Mouse (Mus musculus) MEL-GATA-1-ER (cell line): ENCODE results near the gene Ly6g6e.
A peak's percentile ranks its signal among the peaks of the same experiment; 100 is the strongest.

Source experiments
- DNase-seq: peaks from one replicate; pipeline ENCODE4 v3.0.0-alpha.2; 2012; ENCODE audit warnings: low read depth; ENCODE audit errors: extremely low read depth

Gene Ly6g6e

GRCm38 (mm10) chr17:35071454-35071853 is 5.2 kb upstream of the Ly6g6e start:
- no peak for DNase-seq

GRCm38 (mm10) chr17:35074097-35074496 is 2.6 kb upstream of the Ly6g6e start:
- no peak for DNase-seq

DNA sequence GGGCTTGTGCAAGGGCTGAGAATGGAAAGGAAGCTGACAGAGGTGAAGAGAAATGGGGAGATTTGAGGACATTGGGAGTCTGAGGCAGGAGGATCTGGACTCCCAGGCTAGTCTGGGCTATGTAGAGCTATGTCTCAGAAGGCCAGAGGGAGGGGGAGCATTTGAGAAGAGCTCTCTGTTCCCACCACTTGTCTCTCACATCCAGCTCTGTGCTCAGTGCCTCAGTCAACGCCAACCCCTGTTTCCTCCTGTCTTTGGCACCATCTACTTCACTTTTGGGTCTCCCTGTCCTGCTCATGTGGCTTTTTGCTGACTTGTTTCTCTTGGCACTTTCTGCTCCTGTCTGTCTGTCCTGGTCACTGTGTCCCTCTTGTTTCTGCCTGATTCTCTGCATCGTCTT is 583 bp downstream of the Ly6g6e start:
- no peak for DNase-seq

DNA sequence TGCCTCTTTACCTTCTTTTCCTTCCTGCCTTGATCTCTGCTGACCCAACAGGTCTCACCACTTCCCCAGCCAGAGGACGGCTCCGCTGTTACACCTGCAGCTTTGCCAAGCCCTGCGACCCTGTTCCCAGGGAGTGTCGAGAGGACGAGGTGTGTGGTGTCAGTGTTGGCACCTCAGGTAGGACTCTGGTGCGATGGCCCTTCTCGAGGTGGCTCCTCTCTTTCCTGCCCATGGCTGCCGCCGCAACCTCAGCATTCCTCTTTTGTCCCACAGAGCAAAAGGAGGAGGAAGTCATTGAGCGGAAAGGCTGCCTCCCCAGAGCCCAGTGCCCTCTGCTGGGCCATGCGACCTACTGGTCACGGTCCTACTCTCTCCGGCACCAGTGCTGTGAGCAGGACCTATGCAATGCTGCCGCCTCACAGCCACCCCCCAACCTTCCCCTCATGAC is 1.1 kb downstream of the Ly6g6e start, which contains the start of gene Ly6g6d:
Gene Ly6g6d (minus strand): TSS at position 280 of the 448 bp plus-strand sequence.
- no peak for DNase-seq

- DNase-seq: peak; percentile 99
Observed at GRCm38 (mm10) chr17:35079778-35080177, 3.1 kb downstream of the Ly6g6e start.

DNA sequence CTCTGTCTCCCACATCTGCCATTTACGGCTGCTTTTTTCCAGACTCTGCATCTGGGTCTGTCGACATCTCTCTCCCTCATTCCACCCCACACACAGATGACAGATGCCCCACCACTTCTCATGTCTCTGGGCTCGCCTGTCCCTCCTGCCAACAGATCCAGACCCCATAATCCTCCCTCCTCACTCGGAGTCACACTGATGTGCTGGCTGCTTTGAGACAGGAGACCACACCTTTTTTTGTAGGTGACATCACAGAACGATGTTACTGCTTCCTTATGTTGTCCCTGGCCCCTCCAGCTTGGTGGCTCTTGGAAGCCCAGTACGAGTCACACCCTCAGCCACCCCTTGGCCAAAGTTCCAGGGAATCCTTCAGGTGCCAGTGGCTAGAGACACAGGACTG is 3.5 kb downstream of the Ly6g6e start:
- no peak for DNase-seq

DNA sequence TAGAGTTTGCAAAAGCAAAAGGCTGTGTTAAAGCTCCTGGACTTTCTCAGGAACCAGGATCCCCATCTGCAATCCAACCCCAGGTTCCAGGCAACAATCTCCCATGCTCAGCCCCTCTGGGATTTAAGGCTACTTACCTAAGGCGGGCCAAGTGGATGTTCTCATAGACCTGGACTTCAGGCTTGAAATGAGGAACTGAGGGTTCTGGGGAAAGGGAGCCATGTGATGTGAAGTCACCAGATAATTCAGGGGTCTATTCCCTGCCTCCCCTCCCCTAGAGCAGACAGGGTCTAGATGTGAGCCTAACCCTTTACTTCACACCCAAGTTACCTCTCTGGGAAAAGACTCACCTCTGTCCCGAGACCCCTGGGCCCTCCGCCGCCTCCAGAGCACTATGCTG is 4.0 kb downstream of the Ly6g6e start:
- DNase-seq: peak; percentile 56

DNA sequence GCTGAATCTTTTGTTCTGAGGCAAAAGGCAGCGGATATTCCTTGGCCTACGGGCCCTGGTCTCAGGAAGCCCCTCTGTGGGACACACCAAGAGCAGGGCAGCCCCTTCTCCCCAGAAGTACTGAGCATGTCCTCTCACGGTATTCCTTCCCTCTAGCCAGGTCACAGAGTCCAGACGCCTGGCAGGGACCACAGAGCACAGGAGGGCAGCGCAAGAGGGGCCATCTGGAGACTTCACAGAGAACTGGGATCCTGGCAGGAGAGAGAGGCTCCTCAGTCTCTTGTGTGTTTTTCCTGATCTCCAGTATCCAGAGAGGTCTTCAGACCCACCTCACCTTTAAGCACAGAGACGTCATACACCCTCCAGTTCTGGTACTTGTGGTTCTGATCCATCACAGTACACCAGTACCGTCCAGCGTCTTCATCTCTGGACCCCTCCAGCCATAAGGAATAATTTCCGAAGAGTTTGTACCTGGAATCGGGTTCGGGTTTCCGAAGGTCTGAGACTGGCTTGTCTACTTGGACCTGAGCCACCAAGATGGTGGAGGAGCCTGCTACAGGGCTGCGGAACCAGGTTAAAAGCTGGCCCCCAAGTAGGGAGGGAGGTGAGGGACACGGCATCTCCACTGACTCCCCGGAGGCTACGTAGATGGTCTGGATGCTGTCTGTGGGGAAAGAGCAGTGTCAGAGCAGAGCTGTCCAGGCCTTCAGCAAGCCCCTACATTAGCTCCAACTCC is 6.3 kb downstream of the Ly6g6e start:
- no peak for DNase-seq

DNA sequence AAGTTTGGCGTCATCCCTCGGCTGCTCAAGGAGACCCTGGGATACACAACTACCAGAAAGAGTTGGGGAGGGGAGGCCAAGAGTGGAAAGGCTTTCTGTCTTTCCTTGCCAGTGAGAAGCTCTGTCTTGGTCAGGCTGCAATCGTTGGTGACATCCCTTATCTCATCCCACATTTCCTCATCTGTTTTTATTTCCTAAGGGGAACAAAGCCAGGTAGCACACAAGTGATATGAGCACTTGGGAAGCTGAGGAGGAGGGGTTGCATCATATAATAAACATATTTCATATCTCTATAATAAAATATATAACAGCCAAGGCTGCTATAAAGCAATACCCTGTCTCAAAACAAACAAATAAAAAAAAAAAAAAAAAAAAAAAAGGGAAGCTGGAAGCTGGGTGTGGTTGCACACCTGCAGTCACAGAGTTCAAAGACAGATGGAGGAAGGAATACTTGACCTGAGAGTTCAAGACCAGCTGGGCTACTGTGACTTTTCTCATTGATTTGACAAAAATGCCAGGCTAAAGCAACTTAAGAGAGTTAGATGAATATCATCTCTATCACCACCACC is 7.3 kb downstream of the Ly6g6e start:
- DNase-seq: no peak

DNA sequence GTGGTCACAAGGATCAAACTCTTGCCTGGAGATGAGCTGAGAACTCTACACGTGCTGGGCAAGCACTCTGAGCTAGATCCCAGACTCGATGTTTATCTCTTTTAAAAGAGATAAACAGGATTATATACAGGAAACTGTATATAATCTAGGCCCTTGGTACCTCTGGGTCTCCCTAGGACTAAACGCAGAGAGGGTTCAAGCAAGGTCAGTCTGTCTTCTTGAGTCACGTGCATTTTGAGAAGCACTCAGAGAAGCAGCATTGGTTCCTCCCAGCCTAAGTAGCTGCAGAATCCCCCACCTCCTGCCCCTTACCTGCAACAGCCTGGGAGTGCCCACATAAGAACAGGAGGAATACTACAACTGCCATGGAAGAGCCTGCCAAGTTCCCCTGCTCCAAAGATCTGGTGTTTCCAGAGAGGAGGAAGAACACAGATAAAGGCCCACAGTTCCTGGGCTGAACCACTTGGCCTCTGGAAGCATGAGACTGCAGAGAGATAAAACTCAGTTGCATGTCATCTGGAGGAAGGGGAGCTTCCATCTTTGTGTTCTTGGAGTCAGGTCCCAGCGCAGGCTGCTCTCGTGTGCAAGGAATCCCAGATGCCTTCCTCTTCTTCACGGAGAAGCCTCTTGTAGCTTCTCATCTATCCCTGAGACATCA is 8.6 kb downstream of the Ly6g6e start, which contains the start of gene Ly6g6f:
Gene Ly6g6f (minus strand): TSS at position 403 of the 658 bp plus-strand sequence.
- DNase-seq: no peak

GRCm38 (mm10) chr17:35088151-35088550 is 11.4 kb downstream of the Ly6g6e start:
- no peak for DNase-seq

DNA sequence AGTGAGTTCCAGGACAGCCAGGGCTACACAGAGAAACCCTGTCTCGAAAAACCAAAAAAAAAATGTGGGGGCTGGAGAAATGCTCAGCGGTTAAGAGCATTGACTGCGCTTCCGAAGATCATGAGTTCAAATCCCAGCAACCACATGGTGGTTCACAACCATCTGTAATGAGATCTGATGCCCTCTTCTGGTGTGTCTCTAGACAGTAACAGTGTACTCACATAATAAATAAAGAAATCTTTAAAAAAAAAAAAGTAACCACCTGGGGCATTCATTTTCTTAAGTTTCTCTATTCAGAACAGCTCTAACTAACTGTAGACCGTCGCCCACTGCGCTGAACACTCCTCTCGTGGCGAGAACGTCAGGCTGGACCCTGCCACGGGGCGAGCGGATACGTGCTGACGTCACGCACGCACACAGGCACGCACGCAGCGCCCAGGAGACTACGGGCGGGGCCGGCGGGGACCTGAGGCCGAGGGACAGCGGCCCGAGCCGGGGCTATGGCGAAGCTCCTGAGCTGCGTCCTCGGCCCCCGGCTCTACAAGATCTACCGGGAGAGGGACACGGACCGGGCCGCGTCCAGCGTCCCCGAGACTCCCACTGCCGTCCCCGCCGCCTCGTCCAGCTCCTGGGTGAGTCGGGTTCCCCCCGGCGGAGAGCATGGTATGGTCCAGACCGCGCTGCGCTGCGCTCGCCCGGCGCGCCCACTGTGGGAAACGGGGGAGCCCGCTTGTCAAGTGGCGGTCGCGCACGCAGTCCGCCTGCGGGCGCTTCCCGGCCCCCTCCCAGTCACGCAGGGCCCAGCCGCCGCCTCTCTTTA is 12.3 kb downstream of the Ly6g6e start, which contains the start of gene Abhd16a:
Gene Abhd16a (plus strand): TSS at position 439 of the 820 bp plus-strand sequence.
- DNase-seq: peak; percentile 74

- no peak for DNase-seq
Observed at GRCm38 (mm10) chr17:35090166-35090932, 13.6 kb downstream of the Ly6g6e start.

GRCm38 (mm10) chr17:35092403-35093198 is 15.9 kb downstream of the Ly6g6e start:
- DNase-seq: no peak

GRCm38 (mm10) chr17:35094475-35095365 is 18.0 kb downstream of the Ly6g6e start:
- DNase-seq: no peak

DNA sequence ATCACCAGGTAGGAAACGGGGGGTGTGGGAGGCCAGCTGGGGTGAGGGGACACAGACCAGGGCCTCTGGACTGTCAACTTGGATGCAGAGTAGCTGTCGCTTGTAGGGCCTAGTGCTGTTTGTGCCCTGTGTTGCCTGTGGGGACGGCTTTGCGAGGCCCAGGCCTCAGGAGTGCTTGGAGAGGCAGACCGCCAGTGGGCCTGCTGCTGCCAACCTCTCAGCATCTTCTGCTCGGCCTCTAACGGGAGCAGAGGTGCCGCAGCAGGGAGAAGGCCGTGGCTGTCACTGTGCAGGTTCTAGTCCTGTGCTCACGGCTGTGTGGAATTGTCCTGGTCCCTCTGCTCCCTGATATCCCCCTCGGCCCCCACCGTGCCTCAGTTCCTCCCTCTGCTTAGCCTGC is 19.9 kb downstream of the Ly6g6e start:
- no peak for DNase-seq

DNA sequence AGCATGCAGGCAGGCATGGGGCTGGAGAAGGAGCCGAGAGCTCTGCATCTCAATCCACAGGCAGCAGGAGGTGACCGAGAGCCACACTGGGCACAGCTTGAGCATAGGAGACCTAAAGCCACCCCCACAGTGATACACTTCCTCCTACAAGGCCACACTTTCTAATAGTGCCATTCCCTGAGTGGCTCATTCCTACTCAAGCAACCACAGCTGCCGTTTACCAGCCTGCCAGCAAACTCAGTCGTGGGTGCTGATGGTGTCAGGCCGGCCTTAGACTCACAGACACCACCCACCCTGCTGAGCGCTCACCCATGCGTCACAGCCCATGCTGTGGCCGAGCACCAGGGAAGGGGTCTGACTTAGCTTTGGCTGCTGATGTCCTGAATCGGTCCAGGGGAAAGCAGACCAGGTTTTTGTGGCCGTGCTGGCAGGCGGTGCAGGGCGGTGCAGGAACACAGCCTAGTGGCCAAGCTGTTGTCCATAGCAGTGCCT is 20.5 kb downstream of the Ly6g6e start:
- DNase-seq: no peak

DNA sequence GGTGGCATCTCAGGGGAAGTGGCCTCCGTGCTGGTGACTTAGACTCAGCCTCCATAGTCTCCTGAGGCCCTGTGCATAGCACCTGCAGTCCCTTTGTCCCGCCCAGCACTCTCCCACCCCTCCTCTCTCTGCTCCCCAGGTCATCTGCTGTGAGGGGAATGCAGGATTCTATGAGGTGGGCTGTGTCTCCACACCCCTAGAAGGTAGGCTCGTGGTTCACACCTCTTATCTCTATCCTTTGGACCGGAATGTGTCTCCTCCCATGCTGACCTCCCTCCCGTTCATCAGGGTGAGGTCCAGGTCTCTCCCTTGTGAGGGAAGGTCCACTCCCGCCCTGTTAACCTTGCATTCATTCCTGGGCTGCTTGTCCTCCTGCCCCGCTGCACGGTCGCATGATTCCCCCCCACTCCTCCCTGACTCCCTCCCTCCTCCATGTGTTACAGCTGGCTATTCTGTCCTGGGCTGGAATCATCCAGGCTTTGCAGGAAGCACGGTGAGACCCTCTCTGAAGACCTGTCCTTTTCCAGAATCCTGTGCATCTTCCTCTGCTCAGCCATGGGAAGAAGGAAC is 23.6 kb downstream of the Ly6g6e start:
- no peak for DNase-seq
